Mouse (Mus musculus): Measurements from ENCODE around the gene Bst1. TPM values are rescaled to one million over a fixed set of nuclear protein-coding genes. Genes with fewer than 3 reads are reported as not detected.
A peak's percentile ranks its signal among the peaks of the same experiment; 100 is the strongest.

Gene Bst1
- total RNA-seq (2021) (1 to 10 TPM; 2.1 to 3.1 TPM), polyA plus RNA-seq (2012; rRNA removed) (0.38 and 0.54 TPM in 2 replicates)
- long read RNA-seq, partial matches to known transcripts, result 0 of 1 reads
- long read RNA-seq, other reads (novel, unspliced or antisense), result 0 of 1 reads

GRCm38 (mm10) chr5:43818695-43819094 is at the start of gene Bst1:
Bst1 (plus strand) TSS chr5:43818885.
- peak; percentile 11 for DNase-seq

- no peak for DNase-seq
Measured at GRCm38 (mm10) chr5:43770618-43771354, 47.9 kb upstream of the Bst1 start.

- DNase-seq, result no peak
Measured at GRCm38 (mm10) chr5:43771555-43771954, 47.1 kb upstream of the Bst1 start.

GRCm38 (mm10) chr5:43776407-43776806 is 42.3 kb upstream of the Bst1 start:
- no peak for DNase-seq

GRCm38 (mm10) chr5:43776993-43777392 is 41.7 kb upstream of the Bst1 start:
- DNase-seq, result no peak

GRCm38 (mm10) chr5:43778583-43778982 is 40.1 kb upstream of the Bst1 start:
- no peak for DNase-seq

- no peak for DNase-seq
Measured at GRCm38 (mm10) chr5:43781423-43781976, 37.2 kb upstream of the Bst1 start.

- DNase-seq, result peak; percentile 86
Measured at GRCm38 (mm10) chr5:43781977-43782930, 36.4 kb upstream of the Bst1 start.

GRCm38 (mm10) chr5:43783996-43784395 is 34.7 kb upstream of the Bst1 start:
- no peak for DNase-seq

GRCm38 (mm10) chr5:43786607-43787006 is 32.1 kb upstream of the Bst1 start:
- no peak for DNase-seq

- DNase-seq, result no peak
Measured at GRCm38 (mm10) chr5:43787976-43788752, 30.5 kb upstream of the Bst1 start.

- no peak for DNase-seq
Measured at GRCm38 (mm10) chr5:43792354-43792753, 26.3 kb upstream of the Bst1 start.

GRCm38 (mm10) chr5:43799530-43799929 is 19.2 kb upstream of the Bst1 start:
- DNase-seq, result no peak

- DNase-seq, result no peak
Measured at GRCm38 (mm10) chr5:43800700-43801099, 18.0 kb upstream of the Bst1 start.

- DNase-seq, result no peak
Measured at GRCm38 (mm10) chr5:43801253-43801652, 17.4 kb upstream of the Bst1 start.

GRCm38 (mm10) chr5:43801798-43802197 is 16.9 kb upstream of the Bst1 start:
- DNase-seq, result no peak

GRCm38 (mm10) chr5:43805401-43805800 is 13.3 kb upstream of the Bst1 start:
- DNase-seq, result no peak

GRCm38 (mm10) chr5:43806340-43806739 is 12.3 kb upstream of the Bst1 start:
- no peak for DNase-seq

GRCm38 (mm10) chr5:43806914-43807313 is 11.8 kb upstream of the Bst1 start:
- DNase-seq, result no peak

GRCm38 (mm10) chr5:43807744-43808696 is 10.7 kb upstream of the Bst1 start:
- peak; percentile 87 for DNase-seq

Data from adrenal gland, adult 2 months (tissue).